Mouse (Mus musculus): ENCODE measurements at regions not wholly inside any gene's neighbourhood (a gene's known extent, or its start where the extent isn't known, plus 50 kb on each side); places are given as distances from the start of the nearest gene placed in this dataset.

DNA sequence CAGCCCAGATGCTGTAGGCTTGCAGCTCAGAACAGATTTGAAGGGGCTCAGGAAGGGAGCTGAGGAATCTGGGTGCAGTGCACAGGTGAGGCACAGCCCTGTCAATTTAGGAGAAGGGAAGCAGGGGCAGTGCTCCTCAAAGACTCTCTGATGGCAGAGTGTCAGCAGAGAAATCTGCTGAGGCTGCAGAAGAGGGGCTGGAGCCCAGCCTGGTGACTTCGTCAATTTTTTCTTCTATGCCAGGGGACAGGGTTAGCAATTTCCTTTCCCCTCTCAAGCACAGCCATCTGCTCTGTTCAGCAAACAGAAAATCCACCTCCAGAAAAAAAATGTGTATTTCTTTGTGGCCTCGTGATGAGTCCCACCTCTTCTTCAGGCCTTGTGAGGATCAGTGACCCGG is 82.0 kb upstream of the Cpeb4 start:
- Histone ChIP-seq H3K9ac (no peak overlapping the region), H3K4me2 (replicated peaks) (no peak overlapping the region), H3K9me3 (no peaks in the 10 kb centered on the region), H3K36me3 (no peaks in the 10 kb centered on the region), H3K27me3 (replicated peaks) (no peaks in the 10 kb centered on the region), H3K4me3 (no peak overlapping the region), H3K27ac (no peak overlapping the region), H3K4me1 (no peaks in the 10 kb centered on the region)
- ATAC-seq (ENCODE audit: low FRiP score, low read depth): no peak
- 84% methylated on average over 3 of the region's 3 CpGs for WGBS

GRCm38 (mm10) chr11:31791264-31791663 is 80.7 kb upstream of the Cpeb4 start:
- Histone ChIP-seq H3K27me3 (replicated peaks) (no peaks in the 10 kb centered on the region), H3K4me3 (no peak overlapping the region), H3K4me2 (replicated peaks) (no peak overlapping the region), H3K27ac (no peak overlapping the region), H3K9me3 (no peaks in the 10 kb centered on the region), H3K9ac (no peak overlapping the region), H3K4me1 (no peaks in the 10 kb centered on the region), H3K36me3 (no peaks in the 10 kb centered on the region)
- 48% methylated on average over 2 of the region's 2 CpGs for WGBS
- no peak for ATAC-seq (ENCODE audit: low FRiP score, low read depth)

DNA sequence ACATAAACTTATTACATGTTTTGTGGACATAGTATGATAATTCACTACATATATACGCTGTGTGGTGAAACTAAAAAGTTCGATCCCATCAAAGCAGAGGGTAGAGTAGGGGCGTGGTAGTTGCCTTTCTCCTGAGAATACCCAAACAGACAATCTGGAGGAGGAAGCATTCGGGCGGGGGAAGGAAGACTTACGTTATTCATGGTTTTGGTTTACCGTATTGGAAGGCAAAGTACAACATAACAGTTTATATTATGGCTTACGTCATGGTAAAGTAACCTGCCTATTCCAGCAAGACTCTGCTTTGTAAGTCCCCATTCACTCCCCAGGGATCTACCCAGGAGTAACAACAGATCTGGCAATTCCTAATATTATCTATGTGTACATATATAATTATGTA is 76.9 kb upstream of the Cpeb4 start:
- ATAC-seq (ENCODE audit: low FRiP score, low read depth): no peak

GRCm38 (mm10) chr11:31796245-31796644 is 75.8 kb upstream of the Cpeb4 start:
- H3K4me3 ChIP-seq: no peak overlapping the region
- no peak overlapping the region for H3K27ac ChIP-seq
- no peaks in the 10 kb centered on the region for H3K36me3 ChIP-seq
- no peaks in the 10 kb centered on the region for H3K4me1 ChIP-seq
- no peak for ATAC-seq (ENCODE audit: low FRiP score, low read depth)
- WGBS: 63% methylated on average over 6 of the region's 6 CpGs
- no peak overlapping the region for H3K9ac ChIP-seq
- no peaks in the 10 kb centered on the region for H3K27me3 ChIP-seq (replicated peaks)
- H3K9me3 ChIP-seq: no peaks in the 10 kb centered on the region
- H3K4me2 ChIP-seq (replicated peaks): no peak overlapping the region

More for the DNA sequence above, 76.9 kb upstream of the Cpeb4 start:
- no peak overlapping the region for H3K27ac ChIP-seq
- no peak overlapping the region for H3K9ac ChIP-seq
- H3K9me3 ChIP-seq: no peaks in the 10 kb centered on the region
- no peaks in the 10 kb centered on the region for H3K27me3 ChIP-seq (replicated peaks)
- no peaks in the 10 kb centered on the region for H3K36me3 ChIP-seq
- WGBS: 88% methylated on average over 8 of the region's 8 CpGs
- H3K4me1 ChIP-seq: no peaks in the 10 kb centered on the region
- no peak overlapping the region for H3K4me2 ChIP-seq (replicated peaks)
- no peak overlapping the region for H3K4me3 ChIP-seq

DNA sequence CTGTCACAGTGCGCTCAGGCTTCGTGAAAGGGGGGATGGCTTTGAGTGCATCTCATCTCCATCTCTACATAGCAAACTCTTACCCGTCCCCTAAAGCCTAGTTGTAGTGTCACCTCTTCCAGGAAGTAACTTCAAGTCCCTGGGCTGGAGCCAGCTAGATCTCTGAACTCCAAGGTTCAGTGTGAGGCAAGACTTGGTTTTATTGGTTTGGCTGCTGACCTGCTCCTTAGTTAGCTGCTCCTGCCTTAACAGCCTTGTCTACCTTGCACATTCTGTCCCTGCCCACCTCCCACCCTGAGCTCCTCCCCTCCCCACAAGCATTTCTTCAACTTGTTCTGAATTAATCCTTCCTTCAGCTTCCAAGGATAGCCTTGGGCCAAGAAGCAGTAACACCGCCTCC is 70.4 kb upstream of the Cpeb4 start:
- Histone ChIP-seq H3K27ac (no peak overlapping the region), H3K36me3 (no peaks in the 10 kb centered on the region), H3K4me1 (no peaks in the 10 kb centered on the region), H3K9me3 (no peaks in the 10 kb centered on the region), H3K4me3 (no peak overlapping the region), H3K27me3 (replicated peaks) (no peaks in the 10 kb centered on the region), H3K4me2 (replicated peaks) (no peak overlapping the region), H3K9ac (no peak overlapping the region)
- 85% methylated on average over 4 of the region's 4 CpGs for whole genome bisulfite sequencing
- no peak for ATAC-seq (ENCODE audit: low FRiP score, low read depth)

- Histone ChIP-seq H3K9me3 (no peaks in the 10 kb centered on the region), H3K27ac (no peak overlapping the region), H3K9ac (no peak overlapping the region), H3K27me3 (replicated peaks) (no peaks in the 10 kb centered on the region), H3K4me2 (replicated peaks) (no peak overlapping the region), H3K36me3 (no peaks in the 10 kb centered on the region), H3K4me1 (no peaks in the 10 kb centered on the region), H3K4me3 (no peak overlapping the region)
- ATAC-seq (ENCODE audit: low FRiP score, low read depth): no peak
- 57% methylated on average over 3 of the region's 3 CpGs for WGBS
Observed at GRCm38 (mm10) chr11:31803319-31803891, 68.6 kb upstream of the Cpeb4 start.

GRCm38 (mm10) chr11:31804518-31804917 is 67.5 kb upstream of the Cpeb4 start:
- H3K4me1 ChIP-seq: 0 out of 2 replicates have a peak, but pooled peaks cover 2% of the 10 kb centered on the region
- H3K27ac ChIP-seq: no peak overlapping the region
- no peaks in the 10 kb centered on the region for H3K27me3 ChIP-seq (replicated peaks)
- H3K9me3 ChIP-seq: no peaks in the 10 kb centered on the region
- H3K4me2 ChIP-seq (replicated peaks): no peak overlapping the region
- H3K4me3 ChIP-seq: no peak overlapping the region
- no peaks in the 10 kb centered on the region for H3K36me3 ChIP-seq
- no peak overlapping the region for H3K9ac ChIP-seq
- WGBS: 97% methylated on average over 6 of the region's 6 CpGs
- no peak for ATAC-seq (ENCODE audit: low FRiP score, low read depth)

GRCm38 (mm10) chr11:31807461-31808215 is 64.4 kb upstream of the Cpeb4 start:
- no peaks in the 10 kb centered on the region for H3K36me3 ChIP-seq
- H3K9me3 ChIP-seq: no peaks in the 10 kb centered on the region
- WGBS: 85% methylated on average over 8 of the region's 8 CpGs
- H3K27ac ChIP-seq: no peak overlapping the region
- H3K4me3 ChIP-seq: no peak overlapping the region
- no peak overlapping the region for H3K9ac ChIP-seq
- H3K4me2 ChIP-seq (replicated peaks): no peak overlapping the region
- H3K27me3 ChIP-seq (replicated peaks): no peaks in the 10 kb centered on the region
- ATAC-seq (ENCODE audit: low FRiP score, low read depth): no peak
- H3K4me1 ChIP-seq: peaks cover 11% of the 10 kb centered on the region; the same call in 1 of the 2 replicates

DNA sequence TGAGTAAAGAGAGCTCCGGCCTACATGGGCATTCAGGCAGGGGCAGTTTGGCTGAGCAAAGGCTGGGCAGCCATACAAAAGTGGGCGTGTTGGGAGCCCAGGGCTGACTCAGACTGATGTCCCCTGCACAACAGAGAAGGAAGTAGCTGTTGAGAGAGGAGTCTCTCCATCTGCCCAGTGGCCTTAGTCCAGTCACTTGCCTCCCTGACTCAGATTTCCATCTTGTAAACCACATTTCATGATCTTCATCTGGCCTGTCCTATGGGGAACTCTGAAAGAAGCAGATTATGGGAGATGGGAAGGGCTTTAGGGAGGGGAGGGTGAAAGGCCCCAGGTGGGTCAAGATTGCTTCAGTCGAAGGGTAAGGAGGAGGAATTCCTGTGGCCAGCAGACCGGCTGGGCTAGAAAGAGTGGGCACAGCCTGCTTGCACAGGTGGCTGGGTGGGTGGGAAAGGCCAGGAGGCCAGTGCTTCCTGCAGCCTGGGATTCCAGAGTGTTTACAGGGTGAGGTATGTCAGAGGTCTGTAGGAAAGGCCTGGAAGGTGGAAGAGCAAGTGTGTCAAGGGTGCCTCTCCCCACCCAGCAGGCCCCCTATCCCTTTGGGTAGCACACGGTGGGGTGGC is 63.7 kb upstream of the Cpeb4 start:
- peaks cover 11% of the 10 kb centered on the region; the same call in 1 of the 2 replicates for H3K4me1 ChIP-seq
- no peaks in the 10 kb centered on the region for H3K9me3 ChIP-seq
- H3K36me3 ChIP-seq: no peaks in the 10 kb centered on the region
- no peak overlapping the region for H3K9ac ChIP-seq
- H3K27me3 ChIP-seq (replicated peaks): no peaks in the 10 kb centered on the region
- H3K27ac ChIP-seq: no peak overlapping the region
- H3K4me2 ChIP-seq (replicated peaks): no peak overlapping the region
- no peak overlapping the region for H3K4me3 ChIP-seq
- no peak for ATAC-seq (ENCODE audit: low FRiP score, low read depth)
- WGBS: 87% methylated on average over 5 of the region's 5 CpGs

DNA sequence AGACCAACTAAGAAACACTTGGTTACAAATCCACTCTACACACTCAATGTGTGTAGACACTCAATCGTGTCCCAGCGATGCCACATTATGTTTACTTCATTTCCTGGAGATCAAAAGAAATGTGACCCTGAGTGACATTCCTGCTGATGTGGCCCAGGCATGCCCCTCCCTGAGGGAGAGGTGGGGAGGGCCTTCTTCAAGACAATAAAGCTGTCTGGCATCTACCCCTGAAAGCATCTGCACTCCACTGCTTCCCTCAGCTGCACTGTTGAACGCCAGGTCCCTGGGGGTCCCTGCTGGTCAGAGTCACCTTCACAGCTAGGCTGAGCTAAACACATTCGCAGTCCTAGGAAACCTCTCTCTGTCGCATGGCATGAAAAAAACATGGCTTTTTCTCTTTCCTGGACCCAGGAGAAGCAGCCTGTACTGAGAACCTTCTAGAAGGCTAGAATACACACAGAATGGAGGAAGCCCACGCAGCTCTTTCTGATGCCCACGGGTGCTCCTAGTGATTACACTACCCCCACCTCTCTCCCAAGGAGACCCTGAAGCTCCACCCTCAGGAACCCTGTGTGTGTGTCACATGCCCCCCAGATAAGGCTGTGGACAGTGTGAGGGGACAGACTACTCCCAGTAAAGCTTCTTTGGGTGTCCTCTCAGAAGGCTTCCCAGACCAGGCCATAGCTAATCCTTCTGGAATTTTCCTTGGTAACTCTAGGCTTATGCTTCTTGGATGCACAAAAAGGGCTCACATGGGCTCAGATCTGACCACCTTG is 61.8 kb upstream of the Cpeb4 start:
- Histone ChIP-seq H3K27me3 (replicated peaks) (no peaks in the 10 kb centered on the region), H3K4me2 (replicated peaks) (no peak overlapping the region), H3K4me3 (no peak overlapping the region), H3K9me3 (no peaks in the 10 kb centered on the region), H3K4me1 (peaks cover 11% of the 10 kb centered on the region; the same call in 1 of the 2 replicates), H3K27ac (no peak overlapping the region), H3K9ac (no peak overlapping the region), H3K36me3 (no peaks in the 10 kb centered on the region)
- WGBS: 58% methylated on average over 7 of the region's 7 CpGs
- ATAC-seq (ENCODE audit: low FRiP score, low read depth): no peak

DNA sequence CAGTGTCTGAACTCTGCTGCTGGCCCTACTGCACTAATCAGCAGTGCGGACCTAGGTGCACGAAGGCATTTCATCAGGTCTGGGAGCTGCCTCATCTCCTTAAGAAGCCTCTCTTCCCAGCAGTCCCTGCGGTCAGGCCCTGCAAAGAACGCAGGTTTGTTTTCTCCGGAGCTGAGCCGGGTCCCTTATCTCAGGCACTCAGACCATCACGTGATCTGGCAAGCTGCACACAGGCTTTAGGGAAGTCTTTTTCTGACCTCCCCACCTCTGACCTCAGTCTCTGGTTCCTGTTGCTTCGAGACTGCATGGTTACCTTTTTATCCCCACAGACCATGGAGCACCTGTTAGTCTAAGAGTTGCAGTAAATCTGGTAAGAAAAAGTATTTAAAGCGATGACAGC is 59.8 kb upstream of the Cpeb4 start:
- Histone ChIP-seq H3K9me3 (no peaks in the 10 kb centered on the region), H3K9ac (no peak overlapping the region), H3K27ac (no peak overlapping the region), H3K27me3 (replicated peaks) (no peaks in the 10 kb centered on the region), H3K36me3 (no peaks in the 10 kb centered on the region), H3K4me3 (no peak overlapping the region), H3K4me2 (replicated peaks) (no peak overlapping the region), H3K4me1 (peaks cover 17% of the 10 kb centered on the region; the same call in 1 of the 2 replicates)
- no peak for ATAC-seq (ENCODE audit: low FRiP score, low read depth)
- 82% methylated on average over 9 of the region's 9 CpGs for WGBS

DNA sequence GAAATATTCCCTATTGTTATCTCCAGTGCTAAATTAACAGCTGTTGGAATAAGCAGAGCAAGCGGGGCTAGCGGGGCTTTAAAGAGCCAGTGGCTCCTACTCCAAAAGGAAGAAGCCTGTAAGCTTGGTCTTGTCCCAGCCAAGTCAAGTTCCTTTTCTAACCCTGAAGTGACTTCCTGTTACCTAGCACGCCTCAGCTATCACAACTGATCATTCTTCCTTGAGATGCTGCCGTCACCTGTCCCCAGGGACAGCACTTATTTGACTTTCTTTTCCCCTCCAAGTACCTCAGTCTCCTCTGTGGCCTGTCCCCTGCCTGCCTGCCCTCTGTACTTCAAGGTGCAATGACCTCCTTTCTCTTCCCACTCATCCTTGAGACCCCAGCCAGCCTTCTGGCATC is 57.4 kb upstream of the Cpeb4 start:
- ATAC-seq (ENCODE audit: low FRiP score, low read depth): no peak
- H3K9ac ChIP-seq: no peak overlapping the region
- H3K4me2 ChIP-seq (replicated peaks): no peak overlapping the region
- H3K27ac ChIP-seq: no peak overlapping the region
- H3K36me3 ChIP-seq: no peaks in the 10 kb centered on the region
- WGBS: 91% methylated on average over 4 of the region's 4 CpGs
- no peak overlapping the region for H3K4me3 ChIP-seq
- no peaks in the 10 kb centered on the region for H3K9me3 ChIP-seq
- no peaks in the 10 kb centered on the region for H3K27me3 ChIP-seq (replicated peaks)
- H3K4me1 ChIP-seq: peaks cover 14% of the 10 kb centered on the region; the same call in 1 of the 2 replicates

Measured in neural tube, embryonic 12.5 days (tissue).